Comparison of ENCODE assay signal across 8 mouse cellular contexts in genomic region chr19:5704163-5704800, GRCm38 (mm10). TPM values are rescaled to one million over a fixed set of nuclear protein-coding genes. Genes with fewer than 3 reads are reported as not detected.
A peak's percentile ranks its signal among the peaks of the same experiment; 100 is the strongest.
DNase-seq lines count a peak whose midpoint lies in the region; ATAC-seq and TF ChIP-seq lines count a peak whose summit lies in the region.

TSS of gene Kcnk7 (plus strand) at chr19:5704367.

- no peak for ATAC-seq in kidney, embryonic 15.5 days (replicated peaks; ENCODE audit: low FRiP score)
- peak; percentile 12 for ATAC-seq in limb, embryonic 14.5 days (ENCODE audit: low FRiP score, low read depth)

- no peak for TF ChIP-seq CTCF in spleen, adult 2 months (IDR thresholded peaks at IDR 0.05; ENCODE audit: extremely low read depth, insufficient read depth, insufficient read length, insufficient replicate concordance)

- WGBS in kidney, embryonic 15.5 days, result 70% methylated on average over 17 of the region's 17 CpGs
- WGBS in limb, embryonic 14.5 days, result 66% methylated on average over 17 of the region's 17 CpGs
- 70% methylated on average over 17 of the region's 17 CpGs for WGBS in spleen, adult 2 months

- peak within 1 kb of the TSS; percentile 63 for H3K27ac ChIP-seq in kidney, embryonic 15.5 days
- peak within 1 kb of the TSS; percentile 45 for H3K27ac ChIP-seq in limb, embryonic 14.5 days (replicated peaks; ENCODE audit: low read depth, low read length)
- peak within 1 kb of the TSS; percentile 47 for H3K27ac ChIP-seq in spleen, adult 2 months (ENCODE audit: insufficient read depth, low read length)

- intact Hi-C loops in left cerebral cortex, postnatal 14 days (cut with DNase I), result no loop called here

- TF ChIP-seq POLR2A in limb, embryonic 14.5 days (IDR thresholded peaks at IDR 0.05; ENCODE audit: borderline replicate concordance, extremely low read depth, insufficient read depth, insufficient read length), result no peak
- no peak for TF ChIP-seq POLR2A in spleen, adult 2 months (IDR thresholded peaks at IDR 0.05; ENCODE audit: low read depth, low read length)

- no peaks in the 10 kb centered on the region for H3K9me3 ChIP-seq in kidney, embryonic 15.5 days (replicated peaks)
- no peaks in the 10 kb centered on the region for H3K9me3 ChIP-seq in limb, embryonic 14.5 days (ENCODE audit: control insufficient read depth, low read length)

- H3K36me3 ChIP-seq in kidney, embryonic 15.5 days, result peaks cover 71% of the 10 kb centered on the region
- peaks cover 75% of the 10 kb centered on the region for H3K36me3 ChIP-seq in limb, embryonic 14.5 days (ENCODE audit: control insufficient read depth, insufficient read depth, low read length)
- H3K36me3 ChIP-seq in spleen, adult 2 months (ENCODE audit: control insufficient read depth, insufficient read depth, low read length), result peaks cover 45% of the 10 kb centered on the region

- no peak within 1 kb of the TSS for H3K9ac ChIP-seq in kidney, embryonic 15.5 days
- no peak within 1 kb of the TSS for H3K9ac ChIP-seq in limb, embryonic 14.5 days (ENCODE audit: low read depth, low read length, severe bottlenecking)

- no peak within 1 kb of the TSS for H3K4me2 ChIP-seq in kidney, embryonic 15.5 days
- no peak within 1 kb of the TSS for H3K4me2 ChIP-seq in limb, embryonic 14.5 days (replicated peaks; ENCODE audit: low read depth, low read length, severe bottlenecking)

- H3K27me3 ChIP-seq in kidney, embryonic 15.5 days, result no peaks in the 10 kb centered on the region
- no peaks in the 10 kb centered on the region for H3K27me3 ChIP-seq in limb, embryonic 14.5 days (ENCODE audit: control insufficient read depth, insufficient read depth, low read length)
- no peaks in the 10 kb centered on the region for H3K27me3 ChIP-seq in spleen, adult 2 months (ENCODE audit: control insufficient read depth, insufficient read depth, low read length)

- no peak within 1 kb of the TSS for H3K4me3 ChIP-seq in kidney, embryonic 15.5 days (replicated peaks)
- H3K4me3 ChIP-seq in limb, embryonic 14.5 days (replicated peaks; ENCODE audit: low read length), result no peak within 1 kb of the TSS
- H3K4me3 ChIP-seq in spleen, adult 2 months (ENCODE audit: extremely low read depth, insufficient read depth, insufficient read length), result no peak within 1 kb of the TSS

- DNase-seq in kidney, postnatal 36 days, result no peak
- DNase-seq in c-Kit-positive CD71-positive TER-119-positive erythroid progenitor cells, embryonic 14.5 days (ENCODE audit: low spot score), result peak; percentile 60
- no peak for DNase-seq in limb, embryonic 14.5 days (ENCODE audit: low spot score)
- DNase-seq in spleen, adult 2 months (ENCODE audit: low read depth in 1 of 2, low spot score in 2 of 2), result no peak
- DNase-seq in urinary bladder, postnatal 25 days (ENCODE audit: low spot score), result no peak
- DNase-seq in testis, postnatal 14 days (ENCODE audit: low spot score), result no peak
- DNase-seq in left cerebral cortex, postnatal 14 days (ENCODE audit: low spot score in 2 of 2), result no peak

- H3K4me1 ChIP-seq in kidney, embryonic 15.5 days, result peaks cover 11% of the 10 kb centered on the region
- H3K4me1 ChIP-seq in limb, embryonic 14.5 days (ENCODE audit: control insufficient read depth, insufficient read depth, low read length), result peaks cover 9% of the 10 kb centered on the region; the same call in 1 of the 2 replicates
- peaks cover 5% of the 10 kb centered on the region; the same call in 1 of the 2 replicates for H3K4me1 ChIP-seq in spleen, adult 2 months (ENCODE audit: control insufficient read depth, insufficient read depth, insufficient read length)

RNA-seq across cellular contexts. Expression of gene Kcnk7, which starts in this region (rescaled TPM):
- 0.15 and 0.38 TPM in 2 replicates for polyA plus RNA-seq in kidney, embryonic 15.5 days (2015; fragmentation: Nextera tagmentation; extraction: Ambion mirVana)
- 0.41 and 0.63 TPM in 2 replicates for polyA plus RNA-seq in limb, embryonic 14.5 days (2012; rRNA removed)
- 0.65 and 0.81 TPM in 2 replicates for polyA plus RNA-seq in limb, embryonic 14.5 days (2014; fragmentation: Nextera tagmentation; extraction: Ambion mirVana)
- 0.19 and 0.39 TPM in 2 replicates for polyA plus RNA-seq in spleen, adult 2 months (2012; rRNA removed)
- total RNA-seq in left cerebral cortex, postnatal 14 days (2021), result not detected

Comparison
In these comparisons a context has a peak if more than half of its experiments do, and no peak if none do; other contexts are left out.
1. Peak in ATAC-seq and H3K27ac ChIP-seq in limb, embryonic 14.5 days; RNA of the gene not detected or under 1 TPM.